Mouse (Mus musculus): ENCODE measurements around the gene Sugp1. TPM values are rescaled to one million over a fixed set of nuclear protein-coding genes. Genes with fewer than 3 reads are reported as not detected.
"Not testable (repeated sequence)": the region's sequence is repeated elsewhere in the genome, so short reads cannot be mapped to it uniquely, and the experiment has no call there.

The Sugp1 gene
- polyA plus RNA-seq, 1 experiment = not detected

- TF ChIP-seq CTCF (IDR thresholded peaks at IDR 0.05; ENCODE audit: insufficient read depth, low read depth, low read length) = no peak
- TF ChIP-seq POLR2A (IDR thresholded peaks at IDR 0.05; ENCODE audit: insufficient read depth, low read depth, low read length) = no peak
- H3K4me3 ChIP-seq (ENCODE audit: insufficient read depth, low read depth, low read length) = no peak overlapping the region
- 0 out of 2 replicates have a peak, but pooled peaks cover 2% of the 10 kb centered on the region for H3K4me1 ChIP-seq (ENCODE audit: control insufficient read depth, insufficient read depth, low read length)
- WGBS = 67% methylated on average over 4 of the region's 4 CpGs
- H3K27ac ChIP-seq (ENCODE audit: insufficient read depth, low read depth, low read length) = no peak overlapping the region
Measured at GRCm38 (mm10) chr8:70003204-70003657, 39.4 kb upstream of the Sugp1 start.

- H3K27ac ChIP-seq (ENCODE audit: insufficient read depth, low read depth, low read length) = no peak overlapping the region
- H3K4me1 ChIP-seq (ENCODE audit: control insufficient read depth, insufficient read depth, low read length) = 0 out of 2 replicates have a peak, but pooled peaks cover 2% of the 10 kb centered on the region
- TF ChIP-seq CTCF (IDR thresholded peaks at IDR 0.05; ENCODE audit: insufficient read depth, low read depth, low read length) (no peak), POLR2A (IDR thresholded peaks at IDR 0.05; ENCODE audit: insufficient read depth, low read depth, low read length) (no peak)
- no peak overlapping the region for H3K4me3 ChIP-seq (ENCODE audit: insufficient read depth, low read depth, low read length)
Measured at GRCm38 (mm10) chr8:70004345-70004744, 38.3 kb upstream of the Sugp1 start.

- Histone ChIP-seq H3K27ac (ENCODE audit: insufficient read depth, low read depth, low read length) (no peak overlapping the region), H3K4me3 (ENCODE audit: insufficient read depth, low read depth, low read length) (no peak overlapping the region), H3K4me1 (ENCODE audit: control insufficient read depth, insufficient read depth, low read length) (0 out of 2 replicates have a peak, but pooled peaks cover 2% of the 10 kb centered on the region)
- 54% methylated on average over 2 of the region's 2 CpGs for WGBS
- TF ChIP-seq POLR2A (IDR thresholded peaks at IDR 0.05; ENCODE audit: insufficient read depth, low read depth, low read length) (no peak), CTCF (IDR thresholded peaks at IDR 0.05; ENCODE audit: insufficient read depth, low read depth, low read length) (no peak)
Measured at GRCm38 (mm10) chr8:70005178-70005577, 37.4 kb upstream of the Sugp1 start.

DNA sequence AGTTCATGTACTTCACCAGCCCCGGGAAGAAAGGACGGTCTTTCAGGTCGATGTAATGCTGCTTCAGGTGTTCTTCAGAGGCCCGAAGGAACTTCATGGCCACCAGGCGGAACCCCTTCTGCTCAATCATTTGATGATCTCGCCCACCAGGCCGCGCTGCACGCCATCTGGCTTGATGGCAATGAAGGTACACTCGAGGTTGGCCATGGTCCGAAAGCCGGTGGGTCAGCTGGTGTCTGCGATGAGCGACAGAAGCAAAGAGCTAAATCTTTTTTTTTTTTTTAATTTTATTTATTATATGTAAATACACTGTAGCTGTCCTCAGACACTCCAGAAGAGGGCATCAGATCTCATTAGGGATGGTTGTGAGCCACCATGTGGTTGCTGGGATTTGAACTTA is 31.8 kb upstream of the Sugp1 start:
- 92% methylated on average over 14 of the region's 14 CpGs for WGBS
- not testable (repeated sequence) for H3K4me1 ChIP-seq (ENCODE audit: control insufficient read depth, insufficient read depth, low read length); H3K27ac ChIP-seq (ENCODE audit: insufficient read depth, low read depth, low read length); H3K4me3 ChIP-seq (ENCODE audit: insufficient read depth, low read depth, low read length)

- no peaks in the 10 kb centered on the region for H3K4me1 ChIP-seq (ENCODE audit: control insufficient read depth, insufficient read depth, low read length)
- H3K27ac ChIP-seq (ENCODE audit: insufficient read depth, low read depth, low read length) = no peak overlapping the region
- WGBS = 76% methylated on average over 3 of the region's 3 CpGs
- no peak overlapping the region for H3K4me3 ChIP-seq (ENCODE audit: insufficient read depth, low read depth, low read length)
- TF ChIP-seq CTCF (IDR thresholded peaks at IDR 0.05; ENCODE audit: insufficient read depth, low read depth, low read length) = no peak
- TF ChIP-seq POLR2A (IDR thresholded peaks at IDR 0.05; ENCODE audit: insufficient read depth, low read depth, low read length) = no peak
Measured at GRCm38 (mm10) chr8:70012350-70012749, 30.3 kb upstream of the Sugp1 start.

DNA sequence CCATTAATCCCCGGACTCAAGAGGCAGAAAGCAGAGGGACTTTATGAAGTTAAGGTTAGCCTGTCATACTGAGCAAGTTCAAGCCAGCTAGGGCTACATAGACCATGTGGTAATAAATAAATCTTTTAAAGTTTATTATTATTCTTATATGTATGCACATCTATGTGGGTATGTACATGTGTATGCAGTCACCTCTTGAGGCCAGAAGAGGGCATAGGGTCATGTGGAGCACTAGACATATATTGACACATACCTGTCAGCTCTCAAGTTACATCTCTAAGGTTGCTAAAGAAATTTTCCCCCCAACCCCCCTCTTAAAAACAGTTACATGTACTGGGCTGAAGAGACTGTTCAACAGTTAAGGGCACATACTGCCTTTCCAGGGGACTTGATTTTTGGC is 29.9 kb upstream of the Sugp1 start:
- WGBS = 94% methylated on average over 1 of the region's 1 CpGs
- H3K4me3 ChIP-seq (ENCODE audit: insufficient read depth, low read depth, low read length) = no peak overlapping the region
- no peak for TF ChIP-seq CTCF (IDR thresholded peaks at IDR 0.05; ENCODE audit: insufficient read depth, low read depth, low read length)
- no peak for TF ChIP-seq POLR2A (IDR thresholded peaks at IDR 0.05; ENCODE audit: insufficient read depth, low read depth, low read length)
- no peaks in the 10 kb centered on the region for H3K4me1 ChIP-seq (ENCODE audit: control insufficient read depth, insufficient read depth, low read length)
- no peak overlapping the region for H3K27ac ChIP-seq (ENCODE audit: insufficient read depth, low read depth, low read length)

GRCm38 (mm10) chr8:70015017-70015416 is 27.6 kb upstream of the Sugp1 start:
- WGBS = 69% methylated on average over 1 of the region's 1 CpGs
- Histone ChIP-seq H3K4me1 (ENCODE audit: control insufficient read depth, insufficient read depth, low read length) (no peaks in the 10 kb centered on the region), H3K4me3 (ENCODE audit: insufficient read depth, low read depth, low read length) (no peak overlapping the region), H3K27ac (ENCODE audit: insufficient read depth, low read depth, low read length) (no peak overlapping the region)
- no peak for TF ChIP-seq CTCF (IDR thresholded peaks at IDR 0.05; ENCODE audit: insufficient read depth, low read depth, low read length)
- TF ChIP-seq POLR2A (IDR thresholded peaks at IDR 0.05; ENCODE audit: insufficient read depth, low read depth, low read length) = no peak

- TF ChIP-seq CTCF (IDR thresholded peaks at IDR 0.05; ENCODE audit: insufficient read depth, low read depth, low read length) = no peak
- TF ChIP-seq POLR2A (IDR thresholded peaks at IDR 0.05; ENCODE audit: insufficient read depth, low read depth, low read length) = no peak
- no peaks in the 10 kb centered on the region for H3K4me1 ChIP-seq (ENCODE audit: control insufficient read depth, insufficient read depth, low read length)
- no peak overlapping the region for H3K4me3 ChIP-seq (ENCODE audit: insufficient read depth, low read depth, low read length)
- 34% methylated on average over 8 of the region's 8 CpGs for WGBS
- H3K27ac ChIP-seq (ENCODE audit: insufficient read depth, low read depth, low read length) = no peak overlapping the region
Measured at GRCm38 (mm10) chr8:70023596-70023995, 19.0 kb upstream of the Sugp1 start.

DNA sequence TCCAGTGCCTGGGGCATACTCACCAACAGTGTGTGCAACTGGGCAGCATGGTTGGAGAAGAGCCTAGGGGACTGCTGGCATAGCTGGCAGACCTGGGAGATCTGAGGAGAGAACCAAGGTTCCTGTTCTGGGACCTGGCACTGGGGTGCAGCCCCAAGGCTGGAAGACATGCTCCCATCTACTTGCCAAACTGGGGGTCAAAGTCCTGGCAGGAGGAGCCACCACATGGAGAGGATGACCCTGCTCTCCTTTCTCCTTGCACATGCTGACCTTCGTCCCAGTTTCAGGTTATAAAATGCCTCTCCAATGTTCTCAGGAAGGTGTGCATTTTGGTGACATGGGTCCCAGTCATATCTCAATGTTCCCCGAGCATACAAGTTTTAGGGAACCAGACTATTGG is 16.5 kb upstream of the Sugp1 start:
- Histone ChIP-seq H3K4me1 (ENCODE audit: control insufficient read depth, insufficient read depth, low read length) (no peaks in the 10 kb centered on the region), H3K27ac (ENCODE audit: insufficient read depth, low read depth, low read length) (no peak overlapping the region), H3K4me3 (ENCODE audit: insufficient read depth, low read depth, low read length) (no peak overlapping the region)
- no peak for TF ChIP-seq POLR2A (IDR thresholded peaks at IDR 0.05; ENCODE audit: insufficient read depth, low read depth, low read length)
- TF ChIP-seq CTCF (IDR thresholded peaks at IDR 0.05; ENCODE audit: insufficient read depth, low read depth, low read length) = no peak
- WGBS = 91% methylated on average over 2 of the region's 2 CpGs

DNA sequence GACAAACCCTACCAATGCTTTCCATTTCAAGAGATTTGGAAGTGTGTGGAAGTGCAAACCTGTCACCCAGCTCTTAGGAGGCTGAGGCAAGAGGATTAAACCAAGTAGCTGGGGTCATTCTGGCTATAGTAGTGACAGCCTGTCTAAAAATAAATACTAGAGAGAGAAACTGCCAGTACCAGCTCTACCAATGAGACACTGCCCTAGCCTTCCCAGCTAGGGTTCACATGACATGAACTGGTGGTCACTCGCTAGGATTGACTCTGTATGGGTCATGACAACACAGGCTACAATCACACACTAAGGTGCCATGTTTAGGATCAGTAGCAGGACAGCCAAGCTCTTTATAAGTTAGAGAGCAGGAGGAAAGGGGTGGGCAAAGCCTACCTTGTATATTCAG is 12.4 kb upstream of the Sugp1 start:
- TF ChIP-seq POLR2A (IDR thresholded peaks at IDR 0.05; ENCODE audit: insufficient read depth, low read depth, low read length) (no peak), CTCF (IDR thresholded peaks at IDR 0.05; ENCODE audit: insufficient read depth, low read depth, low read length) (no peak)
- 100% methylated on average over 1 of the region's 1 CpGs for WGBS

More for the DNA sequence above, 12.4 kb upstream of the Sugp1 start:
- Histone ChIP-seq H3K4me3 (ENCODE audit: insufficient read depth, low read depth, low read length) (no peak overlapping the region), H3K4me1 (ENCODE audit: control insufficient read depth, insufficient read depth, low read length) (no peaks in the 10 kb centered on the region), H3K27ac (ENCODE audit: insufficient read depth, low read depth, low read length) (no peak overlapping the region)

Measured in olfactory bulb, adult 2 months (tissue).